Mouse (Mus musculus): Measurements from ENCODE around the gene Grin2a. TPM values are rescaled to one million over a fixed set of nuclear protein-coding genes. Genes with fewer than 3 reads are reported as not detected.

Gene Grin2a
- polyA plus RNA-seq, 1 experiment from 2014 or later: 3.6 TPM

DNA sequence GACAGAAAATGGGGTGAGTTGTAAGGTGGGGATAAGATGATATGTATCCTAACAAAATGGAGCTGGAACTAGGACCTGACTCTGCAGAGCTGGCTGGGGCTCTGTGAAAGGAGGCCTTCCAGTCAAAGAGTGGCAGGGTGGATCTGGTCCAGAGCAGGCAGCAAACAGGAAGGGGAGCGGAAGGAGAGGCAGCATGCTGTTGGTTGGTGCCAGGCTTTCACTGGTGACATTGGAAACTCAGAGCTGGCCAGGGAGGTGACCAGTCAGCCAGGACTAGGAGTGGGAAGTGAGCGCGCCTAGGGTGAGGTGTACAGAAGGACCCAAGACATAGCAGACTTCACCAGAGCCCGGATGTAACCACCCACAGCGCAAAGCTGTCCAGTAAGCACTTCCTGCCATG is 267.8 kb downstream of the Grin2a start:
- no peaks in the 10 kb centered on the region for H3K36me3 ChIP-seq (ENCODE audit: control insufficient read depth, insufficient read depth)
- WGBS: 96% methylated on average over 5 of the region's 5 CpGs
- no peak overlapping the region for H3K9ac ChIP-seq (replicated peaks; ENCODE audit: low read depth, low read length)
- no peaks in the 10 kb centered on the region for H3K27me3 ChIP-seq (replicated peaks; ENCODE audit: control insufficient read depth, insufficient read depth, low read length)
- ATAC-seq: no peak
- H3K27ac ChIP-seq (ENCODE audit: low read length): no peak overlapping the region
- no peak overlapping the region for H3K4me2 ChIP-seq (ENCODE audit: low read length)
- no peaks in the 10 kb centered on the region for H3K9me3 ChIP-seq (ENCODE audit: control insufficient read depth, low read length)
- no peak overlapping the region for H3K4me3 ChIP-seq (replicated peaks; ENCODE audit: low read length)
- H3K4me1 ChIP-seq (replicated peaks; ENCODE audit: control insufficient read depth, insufficient read depth, low read length): no peaks in the 10 kb centered on the region

- Histone ChIP-seq H3K9ac (replicated peaks; ENCODE audit: low read depth, low read length) (no peak overlapping the region), H3K27ac (ENCODE audit: low read length) (no peak overlapping the region), H3K36me3 (ENCODE audit: control insufficient read depth, insufficient read depth) (no peaks in the 10 kb centered on the region), H3K9me3 (ENCODE audit: control insufficient read depth, low read length) (no peaks in the 10 kb centered on the region), H3K27me3 (replicated peaks; ENCODE audit: control insufficient read depth, insufficient read depth, low read length) (no peaks in the 10 kb centered on the region), H3K4me3 (replicated peaks; ENCODE audit: low read length) (no peak overlapping the region), H3K4me1 (replicated peaks; ENCODE audit: control insufficient read depth, insufficient read depth, low read length) (no peaks in the 10 kb centered on the region), H3K4me2 (ENCODE audit: low read length) (no peak overlapping the region)
- no peak for ATAC-seq
- 88% methylated on average over 7 of the region's 7 CpGs for WGBS
Observed at GRCm38 (mm10) chr16:9725578-9726113, 269.7 kb downstream of the Grin2a start.

GRCm38 (mm10) chr16:9711398-9711797 is 284.0 kb downstream of the Grin2a start:
- Histone ChIP-seq H3K9me3 (ENCODE audit: control insufficient read depth, low read length) (no peaks in the 10 kb centered on the region), H3K4me3 (replicated peaks; ENCODE audit: low read length) (no peak overlapping the region), H3K9ac (replicated peaks; ENCODE audit: low read depth, low read length) (no peak overlapping the region), H3K4me2 (ENCODE audit: low read length) (no peak overlapping the region), H3K4me1 (replicated peaks; ENCODE audit: control insufficient read depth, insufficient read depth, low read length) (no peaks in the 10 kb centered on the region), H3K27me3 (replicated peaks; ENCODE audit: control insufficient read depth, insufficient read depth, low read length) (no peaks in the 10 kb centered on the region), H3K36me3 (ENCODE audit: control insufficient read depth, insufficient read depth) (no peaks in the 10 kb centered on the region), H3K27ac (ENCODE audit: low read length) (no peak overlapping the region)
- ATAC-seq: no peak
- WGBS: 79% methylated on average over 2 of the region's 2 CpGs

DNA sequence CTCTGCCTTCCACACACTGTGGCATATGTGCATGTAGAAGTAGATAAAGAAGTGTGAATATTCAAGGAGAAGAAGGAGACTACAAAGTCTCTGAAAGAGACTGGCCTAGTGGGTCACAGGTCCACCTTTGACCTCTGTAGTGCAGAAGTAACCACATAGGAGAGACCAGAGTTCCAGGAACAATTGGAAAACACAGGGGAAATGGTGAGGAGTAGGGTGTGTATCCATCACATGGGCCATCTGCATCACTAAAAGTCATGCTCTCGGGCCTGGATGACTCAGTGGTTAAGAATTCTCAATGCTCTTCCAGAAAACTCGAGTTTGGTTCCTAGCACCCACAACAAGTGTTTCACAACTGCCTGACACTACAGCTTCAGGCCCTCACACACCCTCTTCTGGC is 285.4 kb downstream of the Grin2a start:
- no peak overlapping the region for H3K4me3 ChIP-seq (replicated peaks; ENCODE audit: low read length)
- no peak overlapping the region for H3K27ac ChIP-seq (ENCODE audit: low read length)
- no peaks in the 10 kb centered on the region for H3K9me3 ChIP-seq (ENCODE audit: control insufficient read depth, low read length)
- no peak for ATAC-seq
- no peaks in the 10 kb centered on the region for H3K4me1 ChIP-seq (replicated peaks; ENCODE audit: control insufficient read depth, insufficient read depth, low read length)
- H3K36me3 ChIP-seq (ENCODE audit: control insufficient read depth, insufficient read depth): no peaks in the 10 kb centered on the region
- no peak overlapping the region for H3K4me2 ChIP-seq (ENCODE audit: low read length)
- H3K9ac ChIP-seq (replicated peaks; ENCODE audit: low read depth, low read length): no peak overlapping the region
- H3K27me3 ChIP-seq (replicated peaks; ENCODE audit: control insufficient read depth, insufficient read depth, low read length): no peaks in the 10 kb centered on the region
- 72% methylated on average over 2 of the region's 2 CpGs for WGBS

GRCm38 (mm10) chr16:9697141-9697540 is 298.2 kb downstream of the Grin2a start:
- Histone ChIP-seq H3K36me3 (ENCODE audit: control insufficient read depth, insufficient read depth) (no peaks in the 10 kb centered on the region), H3K4me2 (ENCODE audit: low read length) (no peak overlapping the region), H3K9me3 (ENCODE audit: control insufficient read depth, low read length) (no peaks in the 10 kb centered on the region), H3K4me3 (replicated peaks; ENCODE audit: low read length) (no peak overlapping the region), H3K27ac (ENCODE audit: low read length) (no peak overlapping the region), H3K27me3 (replicated peaks; ENCODE audit: control insufficient read depth, insufficient read depth, low read length) (no peaks in the 10 kb centered on the region), H3K9ac (replicated peaks; ENCODE audit: low read depth, low read length) (no peak overlapping the region), H3K4me1 (replicated peaks; ENCODE audit: control insufficient read depth, insufficient read depth, low read length) (no peaks in the 10 kb centered on the region)
- 67% methylated on average over 2 of the region's 2 CpGs for WGBS
- ATAC-seq: no peak

- no peak overlapping the region for H3K9ac ChIP-seq (replicated peaks; ENCODE audit: low read depth, low read length)
- H3K27ac ChIP-seq (ENCODE audit: low read length): no peak overlapping the region
- ATAC-seq: no peak
- 82% methylated on average over 4 of the region's 4 CpGs for WGBS
- no peaks in the 10 kb centered on the region for H3K4me1 ChIP-seq (replicated peaks; ENCODE audit: control insufficient read depth, insufficient read depth, low read length)
- H3K4me3 ChIP-seq (replicated peaks; ENCODE audit: low read length): no peak overlapping the region
- H3K4me2 ChIP-seq (ENCODE audit: low read length): no peak overlapping the region
- no peaks in the 10 kb centered on the region for H3K36me3 ChIP-seq (ENCODE audit: control insufficient read depth, insufficient read depth)
- H3K9me3 ChIP-seq (ENCODE audit: control insufficient read depth, low read length): no peaks in the 10 kb centered on the region
- H3K27me3 ChIP-seq (replicated peaks; ENCODE audit: control insufficient read depth, insufficient read depth, low read length): no peaks in the 10 kb centered on the region
Observed at GRCm38 (mm10) chr16:9694081-9694480, 301.3 kb downstream of the Grin2a start.

- Histone ChIP-seq H3K27ac (ENCODE audit: low read length) (no peak overlapping the region), H3K4me3 (replicated peaks; ENCODE audit: low read length) (no peak overlapping the region), H3K27me3 (replicated peaks; ENCODE audit: control insufficient read depth, insufficient read depth, low read length) (no peaks in the 10 kb centered on the region), H3K4me2 (ENCODE audit: low read length) (no peak overlapping the region), H3K9me3 (ENCODE audit: control insufficient read depth, low read length) (no peaks in the 10 kb centered on the region), H3K36me3 (ENCODE audit: control insufficient read depth, insufficient read depth) (no peaks in the 10 kb centered on the region), H3K4me1 (replicated peaks; ENCODE audit: control insufficient read depth, insufficient read depth, low read length) (no peaks in the 10 kb centered on the region), H3K9ac (replicated peaks; ENCODE audit: low read depth, low read length) (no peak overlapping the region)
- 0 out of 2 replicates have a peak, but pooled peaks have one; percentile 45 for ATAC-seq
- WGBS: 11% methylated on average over 1 of the region's 1 CpGs
Observed at GRCm38 (mm10) chr16:9688523-9689140, 306.7 kb downstream of the Grin2a start.

- no peak overlapping the region for H3K4me3 ChIP-seq (replicated peaks; ENCODE audit: low read length)
- peaks cover 10% of the 10 kb centered on the region for H3K4me1 ChIP-seq (replicated peaks; ENCODE audit: control insufficient read depth, insufficient read depth, low read length)
- H3K9ac ChIP-seq (replicated peaks; ENCODE audit: low read depth, low read length): no peak overlapping the region
- ATAC-seq: no peak
- 66% methylated on average over 4 of the region's 4 CpGs for WGBS
- H3K9me3 ChIP-seq (ENCODE audit: control insufficient read depth, low read length): no peaks in the 10 kb centered on the region
- no peaks in the 10 kb centered on the region for H3K36me3 ChIP-seq (ENCODE audit: control insufficient read depth, insufficient read depth)
- no peak overlapping the region for H3K27ac ChIP-seq (ENCODE audit: low read length)
- no peaks in the 10 kb centered on the region for H3K27me3 ChIP-seq (replicated peaks; ENCODE audit: control insufficient read depth, insufficient read depth, low read length)
- H3K4me2 ChIP-seq (ENCODE audit: low read length): no peak overlapping the region
Observed at GRCm38 (mm10) chr16:9680572-9680971, 314.8 kb downstream of the Grin2a start.

DNA sequence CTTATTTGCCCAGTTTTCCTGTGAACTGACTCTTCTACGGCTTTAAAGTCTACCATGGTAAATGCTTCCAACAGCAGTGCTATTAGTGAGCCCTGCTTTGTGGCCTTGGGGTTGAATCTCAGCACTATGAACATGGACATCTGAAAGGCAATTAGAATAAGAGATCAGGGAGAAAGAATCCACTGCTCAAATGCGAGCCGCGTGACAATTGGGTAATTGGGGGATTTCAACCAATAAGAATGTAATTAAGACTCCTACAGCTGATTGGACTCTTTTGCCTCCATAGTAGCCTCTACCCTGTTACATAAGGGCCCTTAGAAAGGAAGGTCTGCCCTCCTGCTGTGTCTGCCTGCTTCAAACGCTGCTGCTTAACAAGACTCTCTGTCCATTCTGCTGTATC is 315.4 kb downstream of the Grin2a start:
- WGBS: 2% methylated on average over 5 of the region's 5 CpGs
- no peak overlapping the region for H3K4me3 ChIP-seq (replicated peaks; ENCODE audit: low read length)
- no peaks in the 10 kb centered on the region for H3K27me3 ChIP-seq (replicated peaks; ENCODE audit: control insufficient read depth, insufficient read depth, low read length)
- peak; percentile 62; the same call in 1 of the 2 replicates for ATAC-seq
- no peak overlapping the region for H3K9ac ChIP-seq (replicated peaks; ENCODE audit: low read depth, low read length)
- H3K27ac ChIP-seq (ENCODE audit: low read length): no peak overlapping the region
- H3K4me2 ChIP-seq (ENCODE audit: low read length): no peak overlapping the region
- H3K36me3 ChIP-seq (ENCODE audit: control insufficient read depth, insufficient read depth): no peaks in the 10 kb centered on the region
- peaks cover 10% of the 10 kb centered on the region for H3K4me1 ChIP-seq (replicated peaks; ENCODE audit: control insufficient read depth, insufficient read depth, low read length)
- H3K9me3 ChIP-seq (ENCODE audit: control insufficient read depth, low read length): no peaks in the 10 kb centered on the region

DNA sequence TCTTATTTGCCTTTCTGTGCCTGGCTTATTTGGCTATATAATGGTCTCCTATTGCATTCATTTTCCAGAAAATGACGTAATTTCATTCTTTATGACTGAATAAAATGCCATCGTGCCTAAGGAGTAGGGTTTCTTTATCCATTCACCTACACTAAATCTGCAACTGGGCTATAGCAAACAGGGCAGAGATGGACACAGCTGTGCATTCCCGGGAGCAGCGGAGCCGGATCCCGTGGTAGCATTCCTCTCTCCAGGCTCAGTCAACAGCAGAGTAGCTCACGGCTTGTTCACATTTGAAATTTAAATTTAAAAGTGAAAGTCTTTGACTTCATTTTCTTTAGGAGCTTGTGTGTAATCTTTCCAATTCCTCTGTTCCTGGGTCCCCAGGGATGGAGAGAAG is 316.6 kb downstream of the Grin2a start:
- WGBS: 45% methylated on average over 7 of the region's 7 CpGs

More for the DNA sequence above, 316.6 kb downstream of the Grin2a start:
- H3K9ac ChIP-seq (replicated peaks; ENCODE audit: low read depth, low read length): no peak overlapping the region
- peaks cover 10% of the 10 kb centered on the region for H3K4me1 ChIP-seq (replicated peaks; ENCODE audit: control insufficient read depth, insufficient read depth, low read length)
- no peaks in the 10 kb centered on the region for H3K36me3 ChIP-seq (ENCODE audit: control insufficient read depth, insufficient read depth)
- H3K9me3 ChIP-seq (ENCODE audit: control insufficient read depth, low read length): no peaks in the 10 kb centered on the region
- no peak for ATAC-seq
- no peak overlapping the region for H3K4me2 ChIP-seq (ENCODE audit: low read length)
- H3K27me3 ChIP-seq (replicated peaks; ENCODE audit: control insufficient read depth, insufficient read depth, low read length): no peaks in the 10 kb centered on the region
- H3K27ac ChIP-seq (ENCODE audit: low read length): no peak overlapping the region
- H3K4me3 ChIP-seq (replicated peaks; ENCODE audit: low read length): no peak overlapping the region

Measured in forebrain, embryonic 16.5 days (tissue).